Mouse (Mus musculus) layer of hippocampus, adult 8-10 months (tissue): ENCODE measurements around the gene Car3. TPM values are rescaled to one million over a fixed set of nuclear protein-coding genes. Genes with fewer than 3 reads are reported as not detected.

Source experiments
- DNase-seq, 2 experiments: peaks; one replicate each; pipeline ENCODE4 v3.0.0; 2022; ENCODE audit warnings: low spot score in 2 of 2
- total RNA-seq, 4 experiments: library from RNA; stranded (reverse); gene quantifications; 2 replicates each; pipeline ENCODE4 v1.2.4; 2022

Gene Car3
- total RNA-seq, 4 experiments from 2014 or later: 0.56 to 1.3 (median 1.00) TPM

GRCm38 (mm10) chr3:14904165-14904564 lies 40.9 kb downstream of the Car3 start:
- no peak for DNase-seq

- no peak for DNase-seq
These were observed 44.0 kb downstream of the Car3 start for GRCm38 (mm10) chr3:14907271-14907670.

GRCm38 (mm10) chr3:14911992-14912582 lies 48.8 kb downstream of the Car3 start:
- DNase-seq: no peak

GRCm38 (mm10) chr3:14913774-14914173 lies 50.5 kb downstream of the Car3 start:
- DNase-seq: no peak

GRCm38 (mm10) chr3:14915355-14915754 lies 52.0 kb downstream of the Car3 start:
- no peak for DNase-seq

GRCm38 (mm10) chr3:14917261-14917660 lies 53.9 kb downstream of the Car3 start:
- DNase-seq: no peak

Other genes with a start within 250 kb of the Car3 start
- gene Car13, start 221.8 kb upstream of the Car3 start, total RNA-seq: 1 to 10 TPM; 1.2 to 2.2 (median 1.3) TPM
- gene Car1, start 55.1 kb upstream of the Car3 start, total RNA-seq: not detected
- 100 to 1,000 TPM; 143 to 172 (median 162) TPM for gene Car2, start 22.8 kb downstream of the Car3 start, total RNA-seq